Mouse (Mus musculus) adrenal gland (tissue): ENCODE measurements around the gene Olfr157.

Experiments used
- intact Hi-C: fragments of 180-260 bp; cut with DNase I; formaldehyde crosslinking; loops from one replicate; pipeline ENCODE4 v1.15.1; 2025
- long read RNA-seq, 2 experiments: library from polyadenylated mRNA; unstranded; transcript quantifications; one replicate each; pipeline ENCODE4 v2.0.0; 2020; ENCODE audit warnings: borderline replicate concordance in 1 of 2; ENCODE audit not compliant: insufficient replicate concordance in 1 of 2

The Olfr157 gene
- long read RNA-seq, experiment 1, result 0 reads
- long read RNA-seq, experiment 2, result 0 reads

- intact Hi-C loops, result no loop called here
Measured at GRCm38 (mm10) chr4:43840101-43840500, at the start of gene Olfr157. TSS of gene Olfr157 (minus strand) at chr4:43840201.

- intact Hi-C loops, result no loop called here
Measured at GRCm38 (mm10) chr4:43884196-43884595, 44.2 kb upstream of the Olfr157 start.

DNA sequence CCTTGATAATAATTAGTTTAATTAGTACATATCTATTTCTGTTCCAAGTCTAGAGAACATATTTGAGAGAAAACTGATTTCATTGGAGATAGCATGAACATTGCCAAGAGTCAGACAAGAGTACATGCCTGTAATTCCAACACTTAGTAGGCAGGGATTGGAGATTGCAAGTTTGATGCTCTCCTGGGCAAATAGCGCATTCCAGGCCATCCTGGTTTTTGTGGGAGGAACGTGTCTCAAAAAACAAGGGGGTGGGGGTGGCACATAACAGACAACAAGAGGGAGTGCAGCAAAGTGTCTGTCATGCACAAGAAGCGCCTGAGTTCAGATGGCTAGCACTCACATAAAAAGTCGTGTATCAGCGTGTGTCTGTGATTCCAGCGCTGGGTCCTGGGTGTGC, 39.6 kb upstream of the Olfr157 start:
- intact Hi-C loops, result no loop called here

DNA sequence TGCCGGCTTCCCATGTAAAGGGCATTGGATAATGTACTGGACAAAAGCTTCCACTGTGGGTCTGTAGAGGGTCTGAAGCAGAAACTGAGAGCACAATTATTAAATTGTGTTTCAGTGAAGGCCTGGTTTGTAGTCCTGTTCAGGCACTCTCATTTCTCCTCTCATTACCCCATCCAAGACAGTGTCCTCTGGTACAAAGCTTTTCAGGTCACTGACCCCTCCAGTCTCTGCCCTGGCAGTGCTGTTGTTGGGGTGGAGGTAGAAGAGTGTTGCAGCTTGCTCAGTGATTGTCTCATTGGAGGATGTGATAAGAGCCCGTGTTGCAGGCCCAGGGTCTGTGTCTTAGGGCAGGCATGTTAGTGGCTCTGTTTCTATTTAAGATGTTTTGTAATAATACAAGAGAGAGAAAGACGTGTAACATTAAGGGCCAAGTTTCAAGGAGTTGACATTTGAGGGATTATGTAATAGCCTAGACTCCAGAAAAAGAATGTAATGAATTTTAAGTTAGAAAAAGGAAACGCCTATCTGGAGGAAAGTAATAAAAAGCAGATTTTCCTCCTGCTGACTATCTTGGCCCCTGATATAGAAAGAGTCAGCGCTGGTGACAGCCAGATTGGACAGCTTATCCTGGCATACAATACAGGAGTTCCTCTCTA, 38.2 kb upstream of the Olfr157 start:
- intact Hi-C loops, result no loop called here

- intact Hi-C loops, result no loop called here
Measured at GRCm38 (mm10) chr4:43877230-43877629, 37.2 kb upstream of the Olfr157 start.

DNA sequence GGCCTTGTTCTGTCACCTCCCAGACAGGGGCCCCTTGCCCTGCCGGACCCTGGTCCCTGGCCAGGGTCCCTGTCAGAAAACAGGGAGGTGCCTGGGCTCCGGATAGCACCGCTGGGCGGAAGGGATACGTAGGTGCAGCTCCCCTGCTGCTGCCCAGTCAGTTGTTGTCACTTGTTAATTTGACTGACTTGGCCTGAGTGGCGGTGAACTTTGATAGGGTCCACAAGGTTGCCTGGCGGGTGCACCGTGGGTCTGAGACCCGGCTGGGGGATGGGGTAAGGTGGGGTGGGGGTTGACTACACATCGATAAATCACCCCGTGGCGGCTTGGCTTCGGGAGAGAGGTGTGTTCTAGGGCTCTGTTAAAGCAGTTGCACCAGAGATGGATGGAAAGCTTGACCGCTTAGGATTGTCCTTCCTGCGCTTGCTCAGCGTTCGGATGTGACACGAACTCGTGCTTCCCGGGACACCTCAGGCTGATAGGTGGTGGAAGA, 36.0 kb upstream of the Olfr157 start:
- intact Hi-C loops, result no loop called here

DNA sequence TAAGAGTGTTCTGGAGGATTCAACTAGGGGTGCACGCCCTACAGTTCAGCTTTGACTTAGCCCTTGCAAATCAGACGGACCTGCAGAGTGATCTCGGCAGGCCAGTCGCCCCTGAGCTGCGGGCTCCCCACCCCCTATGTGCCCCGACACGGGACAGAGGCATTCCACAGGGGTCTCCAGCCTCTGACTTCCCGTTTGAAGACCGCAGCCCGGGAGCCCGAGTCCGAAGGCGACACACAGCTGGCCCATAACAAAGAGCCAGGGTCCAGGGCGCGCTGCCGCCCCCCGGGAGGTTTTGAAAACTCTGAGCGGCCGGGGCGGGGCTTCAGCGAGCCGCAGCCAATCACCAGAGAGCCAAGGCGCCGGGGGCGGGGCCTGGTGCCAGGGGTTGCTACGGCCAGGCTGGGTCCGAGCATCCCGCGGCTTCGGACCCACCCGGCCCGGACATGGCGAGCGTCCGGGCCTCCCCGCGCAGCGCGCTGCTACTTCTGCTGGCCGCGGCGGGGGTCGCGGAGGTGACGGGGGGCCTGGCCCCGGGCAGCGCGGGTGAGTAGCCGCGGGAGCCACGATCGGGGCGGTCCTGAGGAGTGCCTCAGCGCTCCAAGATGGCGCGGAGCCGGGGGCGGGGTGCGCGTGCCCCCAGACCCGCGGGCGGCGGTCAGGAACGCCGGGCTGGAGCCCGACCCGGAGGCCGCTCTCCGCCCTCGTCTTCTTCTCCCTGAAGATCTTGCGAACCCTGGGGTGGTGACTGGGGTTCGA, 35.3 kb upstream of the Olfr157 start, which contains the start of gene Reck:
Gene Reck (plus strand): TSS at position 371 of the 759 bp plus-strand sequence.
- intact Hi-C loops, result no loop called here

DNA sequence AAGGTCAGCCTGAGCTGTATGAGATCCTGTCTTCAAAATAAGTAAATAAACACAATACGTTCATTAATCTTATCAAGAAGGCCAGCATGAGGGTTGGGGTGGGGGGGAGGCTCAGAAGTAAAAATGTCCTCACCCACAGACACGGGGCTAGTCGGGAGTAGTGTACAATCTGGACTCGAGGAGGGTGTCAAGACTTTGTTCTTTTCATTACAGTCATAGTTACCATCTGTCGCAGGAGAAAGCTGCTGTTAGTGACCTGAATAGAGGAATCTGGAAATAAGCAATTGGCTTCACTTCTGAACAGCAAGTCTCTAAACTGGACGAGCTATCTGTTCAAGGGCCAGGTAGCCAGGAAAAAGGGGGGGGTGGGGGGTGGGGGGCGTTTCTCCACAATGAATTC, 34.5 kb upstream of the Olfr157 start:
- intact Hi-C loops, result no loop called here

- intact Hi-C loops, result no loop called here
Measured at GRCm38 (mm10) chr4:43869821-43870220, 29.8 kb upstream of the Olfr157 start.

- intact Hi-C loops, result loop anchor here (5.0 kb wide), 1 partner anchor 101 kb away; no protein-coding TSS in a partner anchor
Measured at GRCm38 (mm10) chr4:43863298-43863697, 23.3 kb upstream of the Olfr157 start.

- intact Hi-C loops, result loop anchor here (5.0 kb wide), 1 partner anchor 99 kb away; no protein-coding TSS in a partner anchor
Measured at GRCm38 (mm10) chr4:43860744-43861519, 20.9 kb upstream of the Olfr157 start.

- intact Hi-C loops, result loop anchor here (5.0 kb wide), 1 partner anchor 98 kb away; no protein-coding TSS in a partner anchor
Measured at GRCm38 (mm10) chr4:43859886-43860285, 19.9 kb upstream of the Olfr157 start.

DNA sequence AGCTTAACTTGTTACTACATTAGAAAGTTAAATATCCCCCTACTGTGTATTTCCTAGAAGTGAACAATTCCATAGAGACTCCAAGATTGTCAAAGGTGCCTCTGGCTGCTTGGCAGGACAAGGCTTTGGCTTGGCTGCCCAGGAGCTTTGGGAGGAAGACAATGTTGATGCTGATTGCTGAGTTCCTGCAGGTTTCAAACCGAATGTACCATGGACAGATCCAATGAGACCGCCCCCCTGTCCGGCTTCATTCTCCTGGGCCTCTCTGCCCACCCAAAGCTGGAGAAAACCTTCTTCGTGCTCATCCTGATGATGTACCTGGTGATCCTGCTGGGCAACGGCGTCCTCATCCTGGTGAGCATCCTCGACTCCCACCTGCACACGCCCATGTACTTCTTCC, 14.1 kb upstream of the Olfr157 start:
- intact Hi-C loops, result no loop called here

GRCm38 (mm10) chr4:43851265-43851664, 11.3 kb upstream of the Olfr157 start, which contains the start of gene Olfr155:
TSS of gene Olfr155 (plus strand) at chr4:43851565.
- intact Hi-C loops, result no loop called here

DNA sequence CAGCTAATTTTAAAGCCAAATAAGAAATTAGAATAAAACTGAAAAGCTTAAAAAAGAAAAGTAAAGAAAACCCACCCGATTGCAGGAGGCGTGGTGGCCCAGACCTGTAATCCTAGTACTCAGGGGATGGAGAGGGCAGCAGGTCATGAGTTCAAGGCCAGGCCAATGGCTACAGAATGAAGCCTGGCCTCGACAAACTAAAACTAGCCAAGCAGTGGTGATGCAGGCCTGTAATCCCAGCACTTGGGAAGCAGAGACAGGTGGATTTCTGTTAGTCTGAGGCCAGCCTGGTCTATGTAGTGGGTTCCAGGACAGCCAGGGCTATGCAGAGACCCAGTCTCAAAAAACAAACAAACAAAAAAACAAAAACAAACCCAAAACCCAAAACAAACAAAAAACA, 1.7 kb downstream of the Olfr157 start:
- intact Hi-C loops, result no loop called here

DNA sequence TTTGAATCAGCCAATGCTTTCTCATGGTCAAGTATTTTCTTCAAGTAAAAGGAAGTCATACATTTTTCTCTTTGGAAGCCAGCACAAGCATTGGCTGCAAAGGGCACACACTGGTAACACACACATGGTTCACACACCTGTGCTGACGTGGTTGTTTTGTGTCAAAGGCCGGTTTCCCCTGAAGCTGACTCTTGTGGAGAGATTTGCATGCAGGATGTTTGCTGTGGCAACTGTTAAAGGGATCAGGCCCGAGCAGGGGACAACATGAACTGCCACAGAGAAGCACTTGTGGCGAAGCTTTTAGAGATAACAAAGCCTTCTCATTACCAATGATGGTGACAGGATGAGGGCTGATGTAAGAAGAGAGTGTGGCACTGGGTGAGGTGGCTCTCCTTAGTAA, 5.3 kb downstream of the Olfr157 start:
- intact Hi-C loops, result no loop called here

GRCm38 (mm10) chr4:43833752-43834151, 6.2 kb downstream of the Olfr157 start:
- intact Hi-C loops, result no loop called here

DNA sequence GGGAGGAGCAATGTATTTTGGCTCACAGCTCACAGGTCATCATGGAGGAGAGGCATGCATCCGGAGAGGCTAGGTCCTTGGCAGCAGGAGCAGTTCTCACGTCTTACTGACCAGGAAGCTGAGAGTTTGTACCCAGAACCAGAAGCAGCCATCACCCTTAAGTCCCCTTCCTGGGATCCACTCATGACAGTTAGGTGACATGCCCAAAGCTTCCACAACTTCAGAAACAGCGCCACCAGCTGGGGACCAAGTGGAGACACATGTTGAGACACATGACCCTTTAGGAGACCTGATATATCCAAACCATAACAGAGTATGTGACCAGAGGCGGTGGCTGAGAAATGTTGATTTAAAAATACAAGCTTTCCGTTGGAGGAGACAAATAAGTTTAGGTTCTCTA, 8.0 kb downstream of the Olfr157 start:
- intact Hi-C loops, result no loop called here

- intact Hi-C loops, result no loop called here
Measured at GRCm38 (mm10) chr4:43828806-43829205, 11.2 kb downstream of the Olfr157 start.

DNA sequence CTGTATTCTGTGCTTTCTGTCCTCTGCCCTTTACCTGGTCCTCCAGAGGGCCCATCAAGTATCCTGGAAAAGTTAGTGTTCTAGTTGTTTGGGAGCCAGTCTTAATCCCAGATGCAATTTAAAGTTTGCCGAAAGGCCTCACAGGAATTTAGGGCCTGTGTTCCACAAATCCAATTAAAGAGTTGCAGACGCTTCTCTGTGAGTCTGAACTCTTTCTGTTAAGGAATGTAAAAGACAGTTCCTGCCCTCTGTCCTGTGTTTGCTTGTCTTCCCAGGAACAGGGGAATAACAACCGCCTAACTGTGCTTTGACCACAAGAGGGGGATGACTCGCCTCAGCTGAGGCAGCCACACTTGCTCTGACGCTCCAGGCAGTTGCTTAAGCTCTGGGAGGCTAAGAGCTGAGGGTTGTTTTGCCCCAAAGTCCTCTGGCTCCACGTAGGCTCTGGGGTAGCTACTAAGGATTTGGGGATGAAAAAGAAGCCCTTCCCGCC, 16.1 kb downstream of the Olfr157 start, which contains the start of gene Olfr156:
Gene Olfr156 (minus strand): TSS at position 51 of the 493 bp plus-strand sequence.
- intact Hi-C loops, result no loop called here

DNA sequence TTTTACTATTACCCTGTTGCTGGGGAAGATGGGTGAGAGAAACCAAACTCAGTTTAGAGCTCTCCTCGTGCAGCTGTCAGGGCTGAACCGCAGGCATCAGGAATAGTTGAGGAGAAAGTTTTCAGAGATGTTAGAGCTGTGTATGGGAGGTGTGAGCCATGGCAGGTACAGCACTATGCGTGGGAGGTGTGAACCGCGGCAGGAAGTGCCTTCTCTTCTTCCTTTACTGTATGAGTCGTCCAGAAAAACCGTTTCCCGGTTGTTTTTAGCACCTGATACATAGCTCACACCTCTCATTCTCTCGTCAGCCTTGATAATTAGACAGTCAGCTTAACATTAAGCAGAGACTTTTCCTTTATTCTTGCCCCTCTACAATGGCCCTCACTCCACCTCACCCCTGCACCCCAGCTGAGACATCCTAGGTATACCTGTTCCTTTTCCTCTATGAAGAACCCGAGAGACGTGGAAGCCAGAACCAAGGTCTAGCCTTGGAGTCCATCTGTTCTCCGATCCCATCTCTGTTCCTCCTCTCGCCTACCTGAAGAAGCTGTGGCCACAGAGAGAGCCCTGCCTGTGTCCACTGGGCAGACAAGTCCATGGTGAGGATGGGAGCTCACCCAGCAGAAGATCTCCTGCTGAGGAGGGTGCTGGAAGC, 17.0 kb downstream of the Olfr157 start:
- intact Hi-C loops, result no loop called here
